Mouse (Mus musculus) embryonic stem cell, embryonic (primary cell): ENCODE measurements around the gene Il17re.

Experiments used
- CTCF ChIA-PET, 4 experiments: fragments of 300-600 bp in 2 of 4; fragments of 350-600 bp in 2 of 4; sonication (Branson Sonifier 250); formaldehyde crosslinking; loops; one replicate each; lab custom pipeline; 2022; ENCODE audit warnings: inconsistent platforms in 2 of 4; lab: Charles Lee
- POLR2A ChIA-PET, 4 experiments: fragments of 300-600 bp in 2 of 4; fragments of 350-600 bp in 2 of 4; sonication (Branson Sonifier 250); formaldehyde crosslinking; loops; one replicate each; lab custom pipeline; 2022; ENCODE audit warnings: antibody characterized with exemption in 4 of 4, inconsistent platforms in 1 of 4; lab: Charles Lee

The Il17re gene

GRCm38 (mm10) chr6:113492101-113492864, 34.0 kb downstream of the Il17re start:
- ChIA-PET POLR2A (interaction anchor here (0.5 to 4.3 kb wide), 19 partner anchors 8 to 759 kb away, joined by 3 to 38 read pairs (median 3); partner anchors contain the start of genes Prrt3 (in 4 of the 4), Cidec (in 1 of the 4), Creld1 (in 1 of the 4) and Il17rc (in 1 of the 4)), CTCF (interaction anchor here in 2 of 4 experiments (0.9 to 1.5 kb wide), 3 partner anchors 9 to 11 kb away, joined by 4 to 10 read pairs (median 5); partner anchors contain the start of gene Prrt3 (in 1 of the 2))

DNA sequence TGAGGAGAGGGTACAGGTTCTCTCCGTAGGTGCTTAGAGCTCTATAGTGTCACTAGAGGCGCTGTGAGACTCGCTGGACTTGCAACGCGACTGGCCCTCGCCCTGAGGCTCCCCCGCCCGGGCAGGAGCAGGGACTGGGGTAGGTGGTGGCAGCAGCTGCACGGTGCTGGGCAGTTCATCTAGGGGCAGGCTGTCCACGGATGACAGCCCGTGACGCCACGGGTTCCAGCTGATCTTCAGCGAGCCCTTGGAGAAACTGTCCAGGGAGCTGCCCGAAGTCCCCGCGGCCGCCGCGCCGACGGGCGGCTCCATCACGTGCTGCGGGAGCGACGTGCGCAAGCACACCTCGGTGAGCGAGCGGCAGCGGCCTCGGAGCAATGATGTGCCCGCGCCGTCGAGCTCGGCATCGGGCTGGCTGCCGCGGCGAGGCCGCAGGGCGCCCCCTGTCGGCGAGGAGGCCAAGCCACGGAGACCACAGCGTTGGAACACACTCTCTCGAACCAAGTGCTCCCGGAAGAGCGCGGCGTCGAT, 36.0 kb downstream of the Il17re start:
- POLR2A ChIA-PET = interaction anchor here (0.6 to 4.3 kb wide), 56 partner anchors 8 to 448 kb away, joined by 3 to 38 read pairs (median 4); partner anchors contain the start of genes Jagn1 (in 3 of the 4), Prrt3 (in 3 of the 4), Creld1 (in 2 of the 4) and Emc3 (in 2 of the 4)
- CTCF ChIA-PET = interaction anchor here (0.5 to 2.3 kb wide), 68 partner anchors 8 to 1544 kb away, joined by 3 to 13 read pairs (median 4); partner anchors contain the start of genes Il17rc (in 3 of the 4), Camk1 (in 2 of the 4), Creld1 (in 2 of the 4) and Il17re (in 2 of the 4)

DNA sequence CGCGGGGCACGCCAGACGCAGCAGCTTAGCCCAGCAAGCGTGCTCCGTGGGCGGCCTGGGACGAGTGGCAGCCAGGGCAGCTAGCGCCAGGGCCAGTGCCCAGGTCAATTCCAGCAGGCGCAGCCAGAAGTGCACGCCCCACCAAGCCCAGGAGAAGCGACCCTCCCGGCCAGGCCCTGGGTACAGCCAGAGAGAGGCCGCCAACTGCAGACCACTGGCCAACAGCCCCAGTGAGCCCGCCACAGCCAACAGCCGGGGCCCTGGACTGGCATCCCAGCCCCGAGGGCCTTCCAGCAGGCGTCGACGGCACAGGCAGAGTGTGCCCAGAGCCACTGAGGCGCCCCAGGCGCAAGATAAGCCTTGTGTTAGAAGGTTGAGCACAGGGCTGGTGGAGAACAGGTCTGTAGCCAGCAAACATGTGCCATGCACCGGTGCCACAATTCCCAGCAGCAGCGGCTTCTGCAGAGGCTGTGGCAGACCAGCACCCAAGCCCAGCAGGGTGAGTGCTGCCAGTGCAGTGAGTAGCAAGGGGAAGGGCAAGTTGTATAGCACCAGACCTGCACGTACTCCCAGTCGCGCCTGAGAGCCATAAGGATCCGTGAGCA, 36.9 kb downstream of the Il17re start:
- ChIA-PET POLR2A (interaction anchor here (0.6 to 4.3 kb wide), 44 partner anchors 7 to 419 kb away, joined by 3 to 38 read pairs (median 5); partner anchors contain the start of genes Prrt3 (in 3 of the 4), Creld1 (in 2 of the 4), Il17rc (in 2 of the 4) and Jagn1 (in 2 of the 4)), CTCF (interaction anchor here (0.6 to 2.3 kb wide), 39 partner anchors 8 to 1433 kb away, joined by 3 to 13 read pairs (median 5); partner anchors contain the start of genes Creld1 (in 2 of the 4), Irak2 (in 2 of the 4), Jagn1 (in 2 of the 4) and Camk1 (in 1 of the 4))

GRCm38 (mm10) chr6:113499346-113499745, 41.1 kb downstream of the Il17re start:
- ChIA-PET POLR2A (interaction anchor here in 1 of 4 experiments (1.2 kb wide), 1 partner anchor 16 kb away, joined by 4 read pairs; no protein-coding TSS in a partner anchor), CTCF (no interaction called here)

GRCm38 (mm10) chr6:113501388-113502084, 43.3 kb downstream of the Il17re start, which contains the start of gene Prrt3:
Gene Prrt3, minus strand, starts transcription at chr6:113501931.
- POLR2A ChIA-PET = interaction anchor here (0.6 to 4.2 kb wide), 34 partner anchors 7 to 425 kb away, joined by 3 to 38 read pairs (median 4); partner anchors contain the start of genes Emc3 (in 2 of the 4), Fancd2 (in 2 of the 4), Creld1 (in 1 of the 4) and Fancd2os (in 1 of the 4)

GRCm38 (mm10) chr6:113502801-113503200, 44.5 kb downstream of the Il17re start:
- POLR2A ChIA-PET = interaction anchor here (0.5 to 4.2 kb wide), 29 partner anchors 8 to 266 kb away, joined by 3 to 38 read pairs (median 4); partner anchors contain the start of genes Creld1 (in 1 of the 4), Emc3 (in 1 of the 4), Fancd2 (in 1 of the 4) and Fancd2os (in 1 of the 4)
- CTCF ChIA-PET = interaction anchor here in 3 of 4 experiments (0.6 to 1.8 kb wide), 5 partner anchors 8 to 921 kb away, joined by 3 to 10 read pairs (median 4); no protein-coding TSS in a partner anchor

More at GRCm38 (mm10) chr6:113501388-113502084, 43.3 kb downstream of the Il17re start, which contains the start of gene Prrt3:
- CTCF ChIA-PET = interaction anchor here in 3 of 4 experiments (0.8 to 1.8 kb wide), 6 partner anchors 7 to 77 kb away, joined by 3 to 10 read pairs (median 4); no protein-coding TSS in a partner anchor

DNA sequence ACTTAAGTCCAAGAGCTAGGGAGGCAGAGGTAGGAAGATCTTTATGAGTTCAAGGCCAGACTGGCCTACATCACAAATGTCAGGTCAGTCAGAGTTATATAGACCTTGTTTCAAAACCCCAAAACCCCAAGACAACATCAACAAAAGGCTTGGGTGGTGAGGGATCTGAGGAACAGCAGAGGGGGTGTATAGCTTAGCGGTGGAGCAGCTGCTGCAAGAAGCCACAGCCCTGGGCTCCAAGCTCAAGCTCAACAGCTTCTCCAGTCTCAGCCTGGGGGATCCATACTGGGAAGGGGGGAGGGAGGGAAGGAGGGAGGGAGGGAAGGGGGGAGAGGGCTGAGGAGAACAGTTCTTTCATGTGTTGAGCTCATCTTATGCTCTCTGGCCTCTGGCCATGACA, 47.4 kb downstream of the Il17re start:
- ChIA-PET POLR2A (interaction anchor here in 3 of 4 experiments (0.5 to 1.5 kb wide), 15 partner anchors 11 to 245 kb away, joined by 3 to 8 read pairs (median 3); partner anchors contain the start of gene Fancd2os (in 1 of the 3)), CTCF (interaction anchor here in 2 of 4 experiments (0.6 to 2.2 kb wide), 5 partner anchors 11 to 745 kb away, joined by 3 to 9 read pairs (median 4); no protein-coding TSS in a partner anchor)

- CTCF ChIA-PET = interaction anchor here in 1 of 4 experiments (2.2 kb wide), 1 partner anchor 13 kb away, joined by 9 read pairs; no protein-coding TSS in a partner anchor
Observed at GRCm38 (mm10) chr6:113507130-113507529, 48.8 kb downstream of the Il17re start.

DNA sequence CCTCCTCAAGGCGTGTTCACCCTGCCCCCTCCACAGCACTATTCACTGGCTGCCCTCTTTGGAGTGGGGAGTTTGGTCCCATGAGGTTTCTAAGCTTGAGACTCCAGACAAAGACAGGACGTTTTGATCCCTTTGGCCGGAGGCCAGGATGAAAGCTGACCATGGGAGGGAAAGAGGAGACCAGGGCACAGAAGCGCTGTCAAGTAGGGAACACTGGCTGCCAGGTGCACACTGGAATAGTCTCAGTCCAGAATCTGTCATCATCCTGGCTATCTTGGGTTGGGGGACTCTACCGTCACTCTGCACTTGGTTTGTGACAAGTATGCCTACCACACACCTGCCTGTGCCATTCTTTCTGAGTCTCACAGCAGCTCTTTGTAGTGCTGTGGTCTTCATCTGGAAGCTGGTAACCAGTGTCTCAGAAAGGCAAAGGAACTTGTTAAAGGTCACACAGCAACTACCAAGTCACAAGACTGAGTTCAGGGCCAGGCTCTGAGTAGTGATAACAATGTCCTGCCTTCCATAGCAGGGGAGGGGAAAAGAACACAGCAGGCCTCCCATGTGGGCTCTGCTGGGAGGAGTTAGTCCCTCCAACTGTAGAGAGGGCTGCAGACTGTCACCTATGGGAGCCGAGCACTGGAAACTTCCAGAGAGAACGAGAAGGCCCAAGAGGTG, 50.1 kb downstream of the Il17re start:
- POLR2A ChIA-PET = interaction anchor here in 3 of 4 experiments (0.6 to 1.7 kb wide), 11 partner anchors 11 to 432 kb away, joined by 3 to 9 read pairs (median 4); partner anchors contain the start of genes Emc3 (in 1 of the 3) and Fancd2 (in 1 of the 3)
- CTCF ChIA-PET = interaction anchor here in 3 of 4 experiments (1.2 to 1.3 kb wide), 3 partner anchors 14 kb away, joined by 3 to 6 read pairs (median 4); no protein-coding TSS in a partner anchor

More at GRCm38 (mm10) chr6:113507130-113507529, 48.8 kb downstream of the Il17re start:
- POLR2A ChIA-PET = interaction anchor here in 3 of 4 experiments (0.7 to 1.5 kb wide), 4 partner anchors 12 to 27 kb away, joined by 3 to 4 read pairs (median 3); no protein-coding TSS in a partner anchor

DNA sequence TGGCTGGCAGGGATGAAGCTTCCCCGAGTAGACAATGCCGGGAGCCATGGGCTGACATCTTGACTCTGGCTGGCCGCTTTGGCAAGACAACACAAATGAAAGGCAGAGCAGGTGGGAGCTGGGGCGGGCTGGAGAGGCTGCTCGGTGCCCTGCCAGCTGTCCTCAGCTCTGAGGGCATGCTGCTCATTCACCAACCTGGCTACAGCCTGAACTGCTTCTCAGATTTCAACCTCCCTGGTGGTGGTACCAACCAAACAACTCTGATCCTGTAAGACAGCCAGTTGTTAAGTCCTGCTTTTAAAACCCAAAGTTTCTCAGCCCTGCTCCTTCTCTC, 50.6 kb downstream of the Il17re start:
- CTCF ChIA-PET = interaction anchor here in 3 of 4 experiments (1.2 to 1.3 kb wide), 3 partner anchors 14 to 15 kb away, joined by 3 to 6 read pairs (median 4); no protein-coding TSS in a partner anchor
- POLR2A ChIA-PET = interaction anchor here in 2 of 4 experiments (0.6 to 1.7 kb wide), 8 partner anchors 11 to 433 kb away, joined by 3 to 9 read pairs (median 3); partner anchors contain the start of genes Emc3 (in 1 of the 2) and Fancd2 (in 1 of the 2)

GRCm38 (mm10) chr6:113513944-113514343, 55.7 kb downstream of the Il17re start:
- ChIA-PET POLR2A (interaction anchor here in 1 of 4 experiments (1.2 to 1.7 kb wide), 4 partner anchors 9 to 32 kb away, joined by 3 to 4 read pairs (median 3); no protein-coding TSS in a partner anchor), CTCF (interaction anchor here in 2 of 4 experiments (0.8 to 1.5 kb wide), 2 partner anchors 19 to 44 kb away, joined by 3 to 5 read pairs; no protein-coding TSS in a partner anchor)

DNA sequence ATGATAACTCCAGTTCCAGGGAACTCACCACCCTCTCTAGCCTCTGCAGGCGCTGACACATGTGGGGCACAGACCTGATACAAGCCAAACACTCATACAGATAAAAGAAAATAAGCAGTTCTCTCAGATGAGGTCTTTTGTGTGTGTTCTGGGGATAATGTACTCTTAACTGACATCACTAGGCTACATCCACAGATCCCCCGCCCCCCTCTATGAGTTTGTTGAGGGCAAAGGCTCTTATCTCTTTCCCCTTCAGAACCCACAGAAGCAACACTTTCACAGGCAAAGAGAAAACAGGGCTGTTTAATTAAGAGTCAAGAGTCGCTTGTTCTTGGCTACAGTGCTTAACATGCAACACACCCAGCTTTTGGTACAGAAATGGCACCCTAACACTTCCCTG, 56.3 kb downstream of the Il17re start:
- POLR2A ChIA-PET = interaction anchor here in 1 of 4 experiments (1.2 to 1.6 kb wide), 2 partner anchors 12 to 33 kb away, joined by 3 read pairs; no protein-coding TSS in a partner anchor
- CTCF ChIA-PET = no interaction called here

- CTCF ChIA-PET = no interaction called here
- POLR2A ChIA-PET = interaction anchor here in 1 of 4 experiments (1.0 to 1.2 kb wide), 3 partner anchors 15 to 34 kb away, joined by 3 to 4 read pairs (median 4); no protein-coding TSS in a partner anchor
Observed at GRCm38 (mm10) chr6:113517434-113518080, 59.3 kb downstream of the Il17re start.
